Mouse (Mus musculus) heart, embryonic 11.5 days (tissue): Measurements from ENCODE around the gene Pex7. TPM values are rescaled to one million over a fixed set of nuclear protein-coding genes. Genes with fewer than 3 reads are reported as not detected.

Source experiments
- ATAC-seq: fragments of 200-750 bp; cut with Nextera tagmentation; replicated peaks from 2 replicates; pipeline ENCODE4 v1.8.0; 2017; ENCODE audit warnings: moderate library complexity; ENCODE audit not compliant: insufficient number of reproducible peaks, low FRiP score, low TSS enrichment
- H3K27ac ChIP-seq: fragments of 300-500 bp; sonication (generic); 2 replicates; pipeline ENCODE4 v1.5.1; 2014; ENCODE audit warnings: mild to moderate bottlenecking, low read depth, low read length
- H3K27me3 ChIP-seq: fragments of 300-500 bp; sonication (generic); 2 replicates; pipeline ENCODE4 v1.6.1; 2014; ENCODE audit warnings: mild to moderate bottlenecking, low read length, mixed read lengths; ENCODE audit not compliant: control insufficient read depth, insufficient read depth
- H3K36me3 ChIP-seq: fragments of 300-500 bp; sonication (generic); 2 replicates; pipeline ENCODE4 v1.6.1; 2014; ENCODE audit warnings: mild to moderate bottlenecking, low read length, moderate library complexity, mixed read lengths; ENCODE audit not compliant: control insufficient read depth, insufficient read depth
- H3K4me1 ChIP-seq: fragments of 300-500 bp; sonication (generic); 2 replicates; pipeline ENCODE4 v1.6.1; 2014; ENCODE audit warnings: low read length; ENCODE audit not compliant: control insufficient read depth, insufficient read depth
- H3K4me2 ChIP-seq: fragments of 300-500 bp; sonication (generic); 2 replicates; pipeline ENCODE4 v1.6.1; 2014; ENCODE audit warnings: mild to moderate bottlenecking, moderate library complexity
- H3K4me3 ChIP-seq: fragments of 300-500 bp; sonication (generic); 2 replicates; pipeline ENCODE4 v1.5.1; 2014; ENCODE audit warnings: low read depth, low read length
- H3K9ac ChIP-seq: fragments of 300-500 bp; sonication (generic); 2 replicates; pipeline ENCODE4 v1.6.1; 2014; ENCODE audit warnings: mild to moderate bottlenecking, low read depth, low read length, moderate library complexity
- H3K9me3 ChIP-seq: fragments of 300-500 bp; sonication (generic); replicated peaks from 2 replicates; pipeline ENCODE4 v1.6.1; 2016; ENCODE audit warnings: low read length; ENCODE audit not compliant: control insufficient read depth
- WGBS: fragments of 180-500 bp; shearing (Covaris S2); extraction: QIAGEN DNeasy Blood & Tissue Kit; methylation state at CpG from one replicate; pipeline ENCODE4 v1.1.7; 2014; ENCODE audit not compliant: insufficient replicate concordance; 5-methylcytosine and 5-hydroxymethylcytosine counted together
- polyA plus RNA-seq: library from polyadenylated mRNA; unstranded; fragments of >200 nt; fragmentation: Nextera tagmentation; extraction: Ambion mirVana; gene quantifications from 2 replicates; pipeline ENCODE4 v1.2.1, GENCODE M21; 2014

The Pex7 gene
- polyA plus RNA-seq, 1 experiment from 2014 or later, result 38.4 TPM

GRCm38 (mm10) chr10:19820986-19821385 lies 86.5 kb downstream of the Pex7 start:
- Histone ChIP-seq H3K27ac (no peak overlapping the region), H3K9ac (no peak overlapping the region), H3K27me3 (0 out of 2 replicates have a peak, but pooled peaks cover 2% of the 10 kb centered on the region), H3K4me2 (no peak overlapping the region), H3K4me3 (no peak overlapping the region), H3K9me3 (no peaks in the 10 kb centered on the region), H3K36me3 (no peaks in the 10 kb centered on the region), H3K4me1 (peaks cover 15% of the 10 kb centered on the region)
- 57% methylated on average over 3 of the region's 3 CpGs for WGBS
- no peak for ATAC-seq

GRCm38 (mm10) chr10:19818723-19819355 lies 88.7 kb downstream of the Pex7 start:
- Histone ChIP-seq H3K9ac (no peak overlapping the region), H3K27me3 (peaks cover 4% of the 10 kb centered on the region; the same call in 1 of the 2 replicates), H3K36me3 (no peaks in the 10 kb centered on the region), H3K4me2 (no peak overlapping the region), H3K27ac (no peak overlapping the region), H3K9me3 (no peaks in the 10 kb centered on the region), H3K4me1 (peaks cover 29% of the 10 kb centered on the region), H3K4me3 (no peak overlapping the region)
- WGBS, result 15% methylated on average over 16 of the region's 16 CpGs
- ATAC-seq, result no peak

GRCm38 (mm10) chr10:19815371-19815770 lies 92.1 kb downstream of the Pex7 start:
- no peaks in the 10 kb centered on the region for H3K36me3 ChIP-seq
- H3K27me3 ChIP-seq, result peaks cover 10% of the 10 kb centered on the region
- H3K9me3 ChIP-seq, result no peaks in the 10 kb centered on the region
- peaks cover 29% of the 10 kb centered on the region for H3K4me1 ChIP-seq
- ATAC-seq, result peak; percentile 57; the same call in 1 of the 2 replicates
- H3K4me3 ChIP-seq, result no peak overlapping the region
- peak overlapping the region; percentile 14; the same call in 1 of the 2 replicates for H3K4me2 ChIP-seq
- H3K9ac ChIP-seq, result no peak overlapping the region
- WGBS, result 3% methylated on average over 8 of the region's 8 CpGs
- no peak overlapping the region for H3K27ac ChIP-seq

- no peak for ATAC-seq
- Histone ChIP-seq H3K27me3 (peaks cover 8% of the 10 kb centered on the region), H3K36me3 (no peaks in the 10 kb centered on the region), H3K9me3 (no peaks in the 10 kb centered on the region), H3K9ac (no peak overlapping the region), H3K27ac (no peak overlapping the region), H3K4me3 (no peak overlapping the region), H3K4me2 (no peak overlapping the region), H3K4me1 (peaks cover 17% of the 10 kb centered on the region)
- WGBS, result 42% methylated on average over 9 of the region's 9 CpGs
These were observed 95.9 kb downstream of the Pex7 start for GRCm38 (mm10) chr10:19811436-19812172.

GRCm38 (mm10) chr10:19804763-19805162 lies 102.7 kb downstream of the Pex7 start:
- Histone ChIP-seq H3K9ac (no peak overlapping the region), H3K36me3 (no peaks in the 10 kb centered on the region), H3K4me1 (no peaks in the 10 kb centered on the region), H3K4me3 (no peak overlapping the region), H3K27ac (no peak overlapping the region), H3K27me3 (no peaks in the 10 kb centered on the region), H3K9me3 (no peaks in the 10 kb centered on the region), H3K4me2 (no peak overlapping the region)
- ATAC-seq, result no peak
- WGBS, result 70% methylated on average over 7 of the region's 7 CpGs

Other genes starting within 250 kb of the Pex7 start
- gene Il20ra, start 195.1 kb downstream of the Pex7 start, polyA plus RNA-seq, result 0.11 and 0.24 TPM in 2 replicates
- 2.1 and 2.5 TPM in 2 replicates for gene Slc35d3, start 56.2 kb downstream of the Pex7 start, polyA plus RNA-seq
- gene Map3k5, start 26.8 kb upstream of the Pex7 start, polyA plus RNA-seq, result 3.2 and 4.2 TPM in 2 replicates
- 2.8 and 3.9 TPM in 2 replicates for gene Map7, start 240.8 kb upstream of the Pex7 start, polyA plus RNA-seq